Mouse (Mus musculus): Measurements from ENCODE around the gene Mbtd1.

- TF ChIP-seq CTCF (IDR thresholded peaks at IDR 0.05; ENCODE audit: low read depth) (no peak), EP300 (IDR thresholded peaks at IDR 0.05; ENCODE audit: low read depth) (no peak)
These were observed 69.1 kb downstream of the Mbtd1 start for GRCm38 (mm10) chr11:93954738-93955255.

Data from heart, postnatal 0 days (tissue).